Mouse (Mus musculus) C2C12 (cell line): ENCODE results near the gene Cdh8. TPM values are rescaled to one million over a fixed set of nuclear protein-coding genes. Genes with fewer than 3 reads are reported as not detected.

Experiments used
- H3K27me3 ChIP-seq: one replicate; pipeline ENCODE4 v1.6.1; 2011; ENCODE audit not compliant: control insufficient read depth, insufficient read depth, insufficient read length
- H3K36me3 ChIP-seq: one replicate; pipeline ENCODE4 v1.6.1; 2011; ENCODE audit not compliant: control insufficient read depth, insufficient read depth
- H3K4me3 ChIP-seq: one replicate; pipeline ENCODE4 v1.5.1; 2011; ENCODE audit warnings: mild to moderate bottlenecking, control low read depth; ENCODE audit not compliant: poor library complexity, insufficient read depth, severe bottlenecking
- H3K79me2 ChIP-seq: one replicate; pipeline ENCODE4 v1.6.1; 2011; ENCODE audit not compliant: control insufficient read depth, insufficient read depth
- H3K79me3 ChIP-seq: one replicate; pipeline ENCODE4 v1.6.1; 2011; ENCODE audit warnings: low read depth, control low read depth
- H3ac ChIP-seq: one replicate; pipeline ENCODE3; 2011; ENCODE audit warnings: low read depth; ENCODE audit not compliant: control insufficient read depth, insufficient read length
- CEBPB ChIP-seq: IDR thresholded peaks from one replicate; pipeline ENCODE4 v1.6.1; 2011; ENCODE audit warnings: low read depth, mild to moderate bottlenecking, control low read depth, moderate library complexity
- CTCF ChIP-seq: IDR thresholded peaks from one replicate; pipeline ENCODE4 v1.5.1; 2011; ENCODE audit not compliant: control insufficient read depth, insufficient read depth, insufficient read length
- FOSL1 ChIP-seq: IDR thresholded peaks from one replicate; pipeline ENCODE4 v1.8.0; 2011; ENCODE audit warnings: mild to moderate bottlenecking, low read length; ENCODE audit not compliant: poor library complexity, insufficient read depth, severe bottlenecking
- MAX ChIP-seq: IDR thresholded peaks from one replicate; pipeline ENCODE4 v1.6.1; 2011; ENCODE audit warnings: mild to moderate bottlenecking, control low read depth
- MYOD1 ChIP-seq: IDR thresholded peaks from one replicate; pipeline ENCODE4 v1.6.1; 2011; ENCODE audit warnings: low read depth; ENCODE audit not compliant: control insufficient read depth, insufficient read length
- MYOG ChIP-seq: IDR thresholded peaks from one replicate; pipeline ENCODE4 v1.6.1; 2011; ENCODE audit not compliant: control insufficient read depth, insufficient read length; ENCODE audit errors: extremely low read depth
- USF1 ChIP-seq: IDR thresholded peaks from one replicate; pipeline ENCODE4 v1.6.1; 2011; ENCODE audit warnings: low read depth, mild to moderate bottlenecking, control low read depth, moderate library complexity
- polyA plus RNA-seq: library from polyadenylated mRNA; unstranded; fragments of >200 nt; fragmentation: generic; extraction: Trizol; gene quantifications from one replicate; pipeline ENCODE4 v1.2.1, GENCODE M21; 2012; ENCODE audit warnings: missing spikeins

Cdh8 gene
- polyA plus RNA-seq, 1 experiment: not detected

DNA sequence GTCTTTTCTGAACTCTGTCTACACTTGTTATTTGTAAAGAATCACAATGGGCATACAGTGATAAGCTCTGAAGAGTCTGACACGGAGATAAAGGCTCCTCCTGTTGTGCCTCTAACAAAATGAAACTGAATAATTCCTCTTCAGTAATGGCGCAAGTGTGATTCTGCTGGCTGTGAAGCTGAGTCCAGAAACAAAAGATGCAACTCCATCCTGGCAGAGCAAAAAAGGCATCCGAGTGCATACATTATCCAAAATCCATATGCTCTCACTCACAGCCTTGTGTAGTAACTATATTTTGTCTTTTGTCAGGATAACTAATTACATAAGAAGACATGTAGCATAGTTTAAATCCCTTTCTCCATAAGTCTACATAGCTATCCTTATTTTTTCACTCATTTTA, 149.1 kb downstream of the Cdh8 start:
- Histone ChIP-seq H3K79me3 (no peaks in the 10 kb centered on the region), H3K79me2 (no peaks in the 10 kb centered on the region), H3K36me3 (no peaks in the 10 kb centered on the region), H3K27me3 (no peaks in the 10 kb centered on the region), H3ac (no peak overlapping the region), H3K4me3 (no peak overlapping the region)
- TF ChIP-seq CTCF (no peak), CEBPB (no peak), MYOG (no peak), USF1 (no peak), MYOD1 (no peak), MAX (no peak), FOSL1 (no peak)

DNA sequence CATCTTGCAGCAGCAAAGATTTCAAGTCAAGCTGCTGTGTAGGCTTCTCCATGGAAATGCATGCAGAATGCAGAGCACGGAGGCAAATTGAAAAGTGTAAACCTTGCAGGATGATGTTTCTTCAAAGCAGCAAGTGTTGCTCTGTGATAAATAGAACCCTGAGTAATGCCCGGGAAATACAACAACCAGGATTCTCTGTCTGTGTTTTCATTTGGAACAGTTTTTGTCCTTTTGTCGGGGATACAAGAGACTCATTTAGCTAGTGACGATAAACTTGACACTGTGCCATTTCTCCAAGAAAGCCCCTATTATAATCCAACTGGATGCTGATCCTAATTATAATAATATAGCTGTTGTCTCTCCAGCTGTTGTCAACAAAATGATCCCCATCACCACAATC, 181.9 kb downstream of the Cdh8 start:
- Histone ChIP-seq H3K79me3 (no peaks in the 10 kb centered on the region), H3ac (no peak overlapping the region), H3K4me3 (no peak overlapping the region), H3K27me3 (no peaks in the 10 kb centered on the region), H3K79me2 (no peaks in the 10 kb centered on the region), H3K36me3 (no peaks in the 10 kb centered on the region)
- TF ChIP-seq MYOG (no peak), MYOD1 (no peak), USF1 (no peak), CEBPB (no peak), FOSL1 (no peak), MAX (no peak), CTCF (no peak)

- Histone ChIP-seq H3K79me2 (no peaks in the 10 kb centered on the region), H3K79me3 (no peaks in the 10 kb centered on the region), H3K27me3 (no peaks in the 10 kb centered on the region), H3ac (no peak overlapping the region), H3K36me3 (no peaks in the 10 kb centered on the region), H3K4me3 (no peak overlapping the region)
- TF ChIP-seq CEBPB: no peak
- no peak for TF ChIP-seq MYOG
- no peak for TF ChIP-seq FOSL1
Observed at GRCm38 (mm10) chr8:99223697-99224096, 192.6 kb downstream of the Cdh8 start.

DNA sequence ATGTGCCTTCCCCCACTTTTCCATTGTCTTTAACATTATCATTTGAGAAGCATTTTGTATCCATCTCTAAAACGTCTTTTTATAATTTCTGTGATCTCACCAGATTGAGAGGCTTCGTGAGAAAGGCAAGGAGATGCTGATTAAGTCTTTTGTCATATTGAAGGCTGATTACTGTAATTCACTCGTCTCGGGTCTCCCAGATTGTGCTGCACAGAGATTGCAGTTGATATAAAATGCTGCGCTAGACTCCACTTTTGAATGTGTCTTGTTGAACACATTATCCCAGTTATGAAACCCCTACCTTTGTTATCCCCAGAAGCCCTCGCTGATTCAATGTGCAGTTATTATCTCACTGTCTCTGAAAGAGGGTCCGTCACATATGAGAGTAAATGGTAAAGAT, 211.1 kb downstream of the Cdh8 start:
- Histone ChIP-seq H3K79me2 (no peaks in the 10 kb centered on the region), H3K27me3 (no peaks in the 10 kb centered on the region), H3K36me3 (no peaks in the 10 kb centered on the region), H3K4me3 (no peak overlapping the region), H3ac (no peak overlapping the region), H3K79me3 (no peaks in the 10 kb centered on the region)
- TF ChIP-seq CTCF (no peak), USF1 (no peak), CEBPB (no peak), MYOD1 (no peak), FOSL1 (no peak), MYOG (no peak), MAX (no peak)

- H3K79me2 ChIP-seq: no peaks in the 10 kb centered on the region
- no peaks in the 10 kb centered on the region for H3K27me3 ChIP-seq
- H3K36me3 ChIP-seq: no peaks in the 10 kb centered on the region
- no peak overlapping the region for H3K4me3 ChIP-seq
- no peak overlapping the region for H3ac ChIP-seq
- TF ChIP-seq MYOD1: no peak
- H3K79me3 ChIP-seq: no peaks in the 10 kb centered on the region
Observed at GRCm38 (mm10) chr8:99190643-99191042, 225.6 kb downstream of the Cdh8 start.

- Histone ChIP-seq H3K36me3 (no peaks in the 10 kb centered on the region), H3ac (no peak overlapping the region), H3K4me3 (no peak overlapping the region), H3K79me2 (no peaks in the 10 kb centered on the region), H3K27me3 (no peaks in the 10 kb centered on the region), H3K79me3 (no peaks in the 10 kb centered on the region)
- no peak for TF ChIP-seq CEBPB
- no peak for TF ChIP-seq MYOD1
- TF ChIP-seq USF1: no peak
- no peak for TF ChIP-seq MYOG
- TF ChIP-seq CTCF: no peak
- no peak for TF ChIP-seq MAX
- TF ChIP-seq FOSL1: no peak
Observed at GRCm38 (mm10) chr8:99186879-99187278, 229.4 kb downstream of the Cdh8 start.

GRCm38 (mm10) chr8:99184186-99184585, 232.1 kb downstream of the Cdh8 start:
- Histone ChIP-seq H3K27me3 (no peaks in the 10 kb centered on the region), H3K4me3 (no peak overlapping the region), H3K79me3 (no peaks in the 10 kb centered on the region), H3K79me2 (no peaks in the 10 kb centered on the region), H3ac (no peak overlapping the region), H3K36me3 (no peaks in the 10 kb centered on the region)
- TF ChIP-seq MYOD1 (no peak), MAX (no peak), CEBPB (no peak), USF1 (no peak), FOSL1 (no peak), MYOG (no peak), CTCF (no peak)
